Mouse (Mus musculus) lung, postnatal 0 days (tissue): ENCODE data around the gene Cabp4.

Source experiments
- CTCF ChIP-seq: IDR thresholded peaks from 2 replicates; pipeline ENCODE4 v1.5.1; 2016; ENCODE audit warnings: antibody characterized with exemption, mild to moderate bottlenecking
- EP300 ChIP-seq: IDR thresholded peaks from 2 replicates; pipeline ENCODE4 v1.6.1; 2016; ENCODE audit warnings: antibody characterized with exemption, mild to moderate bottlenecking, control low read depth

GRCm38 (mm10) chr19:4102049-4102448 lies 41.8 kb downstream of the Cabp4 start:
- no peak for TF ChIP-seq CTCF
- TF ChIP-seq EP300: no peak
